Mouse (Mus musculus) layer of hippocampus, adult 11-12 months (tissue): ENCODE measurements around the gene Kif4.

Source experiments
- DNase-seq: peaks from one replicate; pipeline ENCODE4 v3.0.0; 2022; ENCODE audit warnings: low spot score

The Kif4 gene

GRCm38 (mm10) chrX:100730266-100730665 is 104.7 kb downstream of the Kif4 start:
- no peak for DNase-seq

- DNase-seq = no peak
These were observed 108.8 kb downstream of the Kif4 start for GRCm38 (mm10) chrX:100734359-100734758.

GRCm38 (mm10) chrX:100738918-100739317 is 113.4 kb downstream of the Kif4 start:
- peak; percentile 76 for DNase-seq

- DNase-seq = peak; percentile 18
These were observed 113.9 kb downstream of the Kif4 start for GRCm38 (mm10) chrX:100739443-100739842.

- DNase-seq = peak; percentile 53
These were observed 115.2 kb downstream of the Kif4 start for GRCm38 (mm10) chrX:100740785-100741184.

GRCm38 (mm10) chrX:100741940-100742339 is 116.4 kb downstream of the Kif4 start:
- DNase-seq = peak; percentile 91

GRCm38 (mm10) chrX:100765855-100766254 is 140.3 kb downstream of the Kif4 start:
- no peak for DNase-seq

- peak; percentile 54 for DNase-seq
These were observed 141.8 kb downstream of the Kif4 start, which contains the start of gene Dlg3 for GRCm38 (mm10) chrX:100767181-100767884. Gene Dlg3 (plus strand): TSS chrX:100767722.

GRCm38 (mm10) chrX:100767885-100768626 is 142.5 kb downstream of the Kif4 start:
- DNase-seq = no peak

GRCm38 (mm10) chrX:100769281-100769680 is 143.7 kb downstream of the Kif4 start:
- DNase-seq = no peak

- peak; percentile 47 for DNase-seq
These were observed 148.8 kb downstream of the Kif4 start for GRCm38 (mm10) chrX:100774341-100774811.

GRCm38 (mm10) chrX:100775405-100775804 is 149.9 kb downstream of the Kif4 start:
- no peak for DNase-seq

- peak; percentile 69 for DNase-seq
These were observed 151.0 kb downstream of the Kif4 start for GRCm38 (mm10) chrX:100776494-100776893.
